Mouse (Mus musculus): ENCODE data around the gene Tmem9.

Tmem9 gene

DNA sequence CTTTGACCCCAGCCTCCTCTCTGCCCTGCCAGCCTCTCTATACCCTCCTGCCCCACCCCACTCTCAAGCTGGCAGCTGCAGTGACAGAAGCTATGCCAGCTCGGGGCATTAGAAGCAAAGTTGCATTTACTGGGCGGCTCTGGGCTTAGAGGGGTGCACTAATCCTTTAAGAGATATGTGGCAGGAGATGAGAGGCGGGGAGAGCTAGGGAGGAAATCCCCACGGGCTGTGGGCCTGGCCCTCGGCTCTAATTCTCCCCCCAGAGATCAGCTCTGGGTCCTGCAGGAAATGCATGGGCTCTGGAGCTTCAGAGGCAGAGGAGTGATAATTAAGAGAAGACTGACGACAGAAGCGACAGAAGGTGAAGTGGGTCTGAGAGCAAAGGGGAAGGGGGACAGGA lies 25.0 kb downstream of the Tmem9 start:
- DNase-seq, result no peak

DNA sequence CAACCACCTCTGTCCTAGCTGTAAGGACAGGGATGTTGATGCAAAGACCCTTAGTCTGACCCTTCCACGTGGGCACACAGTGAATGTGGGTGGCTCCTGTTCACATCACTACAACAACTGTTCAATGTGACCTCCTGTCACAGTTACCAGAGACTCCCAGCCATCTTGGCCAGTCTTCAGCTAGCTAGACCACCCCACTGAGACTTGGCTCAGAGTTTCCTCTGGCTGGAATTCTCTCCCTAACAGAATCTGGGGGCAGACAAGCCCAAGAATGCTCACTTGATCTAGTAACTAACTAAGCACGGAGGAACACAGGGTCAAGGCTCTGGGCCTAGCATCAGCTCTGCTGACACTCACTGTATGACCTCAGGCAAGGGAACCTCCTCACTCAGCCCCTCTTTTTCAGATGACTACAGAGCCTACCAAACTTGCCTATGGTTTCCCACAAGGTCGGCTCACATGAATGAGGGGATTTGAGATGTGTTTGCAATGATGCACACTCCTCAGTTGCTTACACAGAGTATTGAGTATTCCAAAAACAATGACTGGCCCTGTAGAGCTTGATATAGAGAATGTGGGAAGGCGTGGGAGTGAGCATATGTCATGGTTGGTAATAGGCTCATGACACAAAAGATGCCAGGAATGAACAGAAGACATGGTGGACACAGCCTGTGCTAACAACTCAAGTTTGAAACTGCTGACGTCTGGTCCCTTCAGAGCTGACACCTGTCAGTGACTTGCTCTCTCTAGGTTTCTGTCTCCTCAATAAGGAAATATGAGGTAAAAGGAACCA lies 31.0 kb downstream of the Tmem9 start:
- DNase-seq, result no peak

DNA sequence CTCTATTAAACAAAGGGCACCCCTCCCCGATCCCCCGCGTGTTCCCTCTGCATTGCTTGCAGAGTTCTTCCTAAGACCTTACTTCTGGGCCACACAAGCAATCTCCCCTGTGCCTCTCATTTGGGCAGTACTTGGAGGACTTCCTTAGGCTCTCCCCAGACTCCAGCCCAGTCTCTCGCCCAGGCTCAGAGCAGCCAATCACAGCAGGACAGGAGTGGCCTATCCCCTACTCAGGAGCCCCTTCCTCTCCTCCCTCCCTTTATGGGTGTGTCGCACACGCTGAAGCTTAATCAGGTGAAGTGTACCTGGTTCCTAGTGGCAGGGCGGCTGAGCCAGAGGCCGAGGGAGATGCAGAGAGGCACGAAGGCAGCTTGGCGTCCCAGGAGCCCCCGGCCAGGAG lies 32.5 kb downstream of the Tmem9 start:
- DNase-seq, result no peak

DNA sequence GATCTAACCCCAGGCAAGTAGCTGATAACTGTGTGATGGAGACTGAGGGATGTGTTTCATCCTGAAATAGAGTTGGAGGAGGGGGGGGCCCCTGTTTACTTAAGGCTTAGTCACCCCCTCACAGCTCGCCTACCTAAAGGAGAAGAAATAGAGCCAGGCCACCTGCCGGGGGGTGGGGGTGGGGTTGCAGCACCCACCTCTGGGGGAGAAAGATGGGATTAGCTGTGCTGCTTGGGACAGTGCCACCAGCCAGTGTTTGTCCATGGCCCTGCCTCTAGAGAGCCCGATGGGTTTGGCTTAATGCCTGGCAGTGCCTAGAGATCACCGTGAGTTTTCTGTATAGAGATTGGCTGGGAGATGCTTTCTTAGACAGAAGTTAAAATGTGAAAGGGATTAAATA lies 32.9 kb downstream of the Tmem9 start:
- DNase-seq, result no peak

DNA sequence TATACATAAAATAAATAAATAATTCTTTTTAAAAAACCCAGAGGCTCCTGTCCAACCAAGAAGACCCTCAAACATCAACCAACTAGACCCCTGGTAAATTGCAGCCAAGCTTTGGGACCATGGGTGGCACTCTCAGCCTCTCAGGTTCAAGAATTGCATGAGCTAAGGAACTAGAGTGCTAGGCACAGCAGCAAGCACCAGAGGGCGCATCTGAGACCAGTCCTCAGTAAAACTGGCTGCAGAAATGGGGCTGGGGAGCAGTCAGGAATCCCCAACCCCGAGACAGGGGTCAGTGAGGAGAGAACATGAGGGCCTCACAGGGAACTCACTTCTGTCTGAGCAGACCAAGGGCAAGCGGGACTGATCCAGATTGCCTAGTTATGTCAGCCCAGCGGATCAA lies 37.8 kb downstream of the Tmem9 start:
- peak; percentile 46 for DNase-seq

DNA sequence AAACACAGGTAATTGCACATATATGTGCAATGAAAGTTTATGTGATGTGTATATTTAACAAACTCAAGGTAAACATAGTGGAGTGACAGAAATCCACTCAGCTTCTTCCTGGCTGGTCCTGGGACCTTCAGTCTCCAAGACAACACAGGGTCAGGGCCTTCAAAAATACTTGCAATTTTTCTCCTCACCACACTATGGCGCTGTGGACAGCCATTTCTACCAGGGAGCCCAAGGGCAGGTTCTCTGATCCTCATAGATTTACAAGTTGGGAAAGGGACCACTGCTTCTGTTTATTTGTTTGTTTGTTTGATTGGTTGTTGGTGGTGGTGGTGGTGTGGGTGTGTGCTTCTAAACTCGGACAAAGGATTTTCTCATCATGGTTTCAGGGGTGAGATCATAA lies 39.5 kb downstream of the Tmem9 start:
- peak; percentile 15 for DNase-seq

DNA sequence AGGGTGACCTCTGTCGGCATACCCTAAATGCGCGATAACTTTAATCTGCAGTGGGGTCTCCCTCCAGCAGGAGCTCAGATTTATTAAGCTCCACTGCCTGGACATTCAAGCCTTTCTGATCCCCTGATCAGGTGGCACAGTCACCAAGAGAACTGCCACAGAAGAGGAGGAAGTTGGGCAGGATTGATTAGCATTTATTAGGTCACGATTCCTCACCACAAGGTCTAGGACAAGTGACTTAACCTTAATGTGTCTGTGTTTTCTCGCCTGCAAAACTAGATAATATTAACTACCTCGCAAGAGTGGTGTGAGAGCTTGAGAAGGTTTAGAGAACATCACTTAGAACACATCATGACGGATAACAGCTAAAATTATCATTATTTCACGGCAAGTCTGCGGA lies 39.9 kb downstream of the Tmem9 start:
- DNase-seq, result no peak

DNA sequence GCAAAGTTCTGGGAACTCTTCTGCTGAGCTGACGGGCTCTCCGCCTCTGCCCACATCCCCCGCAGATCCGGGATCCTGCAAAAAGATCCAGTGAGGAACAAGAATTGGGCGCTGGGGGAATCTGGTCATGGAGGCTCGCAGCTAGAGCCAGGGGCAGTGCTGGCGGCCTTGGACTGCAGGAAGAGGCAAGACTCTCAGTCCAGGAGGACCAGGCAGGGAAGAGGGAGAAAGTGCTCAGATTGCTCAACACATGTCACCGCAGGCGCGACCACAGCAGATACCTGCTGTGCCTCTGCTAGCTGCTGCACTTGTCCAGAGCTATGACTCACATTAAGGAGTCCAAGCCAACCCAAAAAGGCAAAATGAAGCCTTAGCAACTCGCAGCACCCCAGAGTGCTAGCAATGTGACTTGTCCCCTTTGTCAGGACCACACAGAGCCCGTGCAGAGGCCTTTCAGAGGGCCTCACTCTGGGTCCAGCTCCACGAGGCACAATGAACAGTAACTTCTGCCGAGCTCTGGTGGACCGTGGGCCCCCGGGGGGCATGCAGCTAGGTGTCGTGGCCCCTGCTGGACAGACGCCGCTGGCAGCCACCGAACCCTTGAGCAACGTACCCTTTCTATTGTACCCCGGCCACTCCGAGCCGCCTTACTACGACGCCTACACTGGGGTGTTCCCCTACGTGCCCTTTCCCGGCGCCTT lies 42.5 kb downstream of the Tmem9 start, which contains the start of gene Ascl5:
Gene Ascl5 (plus strand): TSS at position 493 of the 701 bp plus-strand sequence.
- no peak for DNase-seq

DNA sequence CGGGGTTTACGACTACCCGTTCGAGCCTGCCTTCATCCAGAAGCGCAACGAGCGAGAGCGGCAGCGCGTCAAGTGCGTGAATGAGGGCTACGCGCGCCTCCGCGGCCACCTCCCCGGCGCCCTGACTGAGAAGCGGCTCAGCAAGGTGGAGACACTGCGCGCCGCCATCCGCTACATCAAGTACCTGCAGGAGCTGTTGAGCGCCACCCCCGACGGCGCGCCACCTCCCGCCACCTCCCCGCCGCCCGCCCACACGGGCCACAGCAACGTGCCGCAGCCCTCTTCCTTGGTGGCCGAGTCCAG lies 43.0 kb downstream of the Tmem9 start:
- DNase-seq, result no peak

DNA sequence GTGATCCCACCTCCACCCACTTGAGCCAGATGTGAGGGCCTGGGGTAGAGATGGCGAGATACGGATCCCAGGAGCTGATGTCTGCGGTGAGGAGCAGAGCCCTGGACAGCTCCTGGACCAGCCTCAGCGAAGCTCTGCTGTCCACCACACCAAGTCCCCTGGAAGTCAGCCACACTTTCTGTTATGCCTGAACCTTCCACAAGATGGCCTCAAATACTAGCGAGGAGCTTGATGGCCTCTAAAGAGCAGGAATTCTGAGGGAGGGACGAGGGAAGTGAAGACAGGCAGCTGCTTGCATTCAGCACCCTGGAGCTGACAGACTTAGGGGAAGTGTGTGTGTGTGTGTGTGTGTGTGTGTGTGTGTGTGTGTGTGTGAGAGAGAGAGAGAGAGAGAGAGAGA lies 43.5 kb downstream of the Tmem9 start:
- DNase-seq, result peak; percentile 85

DNA sequence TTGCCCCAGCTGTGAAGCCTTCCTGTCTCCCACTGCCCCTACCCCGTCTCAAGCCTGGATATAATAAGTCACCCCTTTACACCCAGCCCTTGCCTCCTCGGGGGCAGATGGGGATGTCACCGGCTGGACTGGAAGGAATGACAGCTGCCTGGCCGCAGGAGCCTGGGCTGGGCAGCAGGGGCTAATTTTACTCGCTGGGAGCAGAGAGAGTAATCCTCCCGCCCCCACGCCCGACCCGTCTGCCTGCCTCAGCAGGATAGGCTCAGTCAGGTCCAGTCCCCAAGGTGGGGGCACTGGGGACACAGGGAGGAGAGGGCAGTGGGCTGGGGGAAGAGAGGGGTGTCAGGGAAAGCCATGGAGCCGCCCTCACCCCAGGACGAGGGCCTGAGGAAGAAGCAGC lies 44.6 kb downstream of the Tmem9 start, which contains the start of gene Cacna1s:
Gene Cacna1s (plus strand): TSS at position 204 of the 400 bp plus-strand sequence.
- DNase-seq, result no peak

DNA sequence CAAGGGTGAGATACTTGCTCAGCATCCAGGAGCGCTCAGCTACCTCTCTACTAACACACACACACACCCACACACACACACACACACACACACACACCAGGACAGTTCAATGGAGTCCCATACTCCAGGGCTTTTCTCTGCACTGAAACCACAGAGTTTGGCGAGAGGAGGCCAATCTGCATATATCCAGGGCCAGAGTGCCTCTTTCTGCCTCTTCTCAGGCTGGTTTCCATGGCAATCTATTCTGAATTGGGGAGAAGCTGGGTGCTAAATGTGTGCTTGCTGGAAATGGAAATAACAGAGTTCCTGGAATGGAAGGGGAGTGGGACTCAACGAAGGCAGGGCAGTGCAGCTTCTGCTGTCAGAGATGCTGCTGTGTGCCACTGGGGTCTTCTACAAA lies 47.8 kb downstream of the Tmem9 start:
- DNase-seq, result no peak

DNA sequence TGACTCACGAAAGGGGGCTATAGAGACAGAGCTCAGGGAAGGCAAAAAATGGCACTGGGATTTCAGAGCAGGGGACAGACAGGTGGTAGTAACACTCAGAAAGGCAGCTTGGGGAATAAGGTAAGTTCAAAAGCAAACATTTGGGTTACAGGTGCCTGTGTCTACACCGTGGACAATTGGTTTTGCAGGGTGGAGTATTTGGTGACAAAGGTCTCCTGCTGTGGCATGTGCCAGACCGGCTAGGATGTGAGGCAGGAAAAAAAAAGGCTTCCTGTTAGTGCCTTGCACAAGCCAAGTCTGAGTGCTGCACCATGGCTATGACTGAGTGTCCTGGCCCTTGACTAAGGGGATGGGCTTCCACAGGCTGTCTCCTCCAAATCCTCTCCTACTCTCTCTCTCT lies 50.6 kb downstream of the Tmem9 start:
- DNase-seq, result no peak

DNA sequence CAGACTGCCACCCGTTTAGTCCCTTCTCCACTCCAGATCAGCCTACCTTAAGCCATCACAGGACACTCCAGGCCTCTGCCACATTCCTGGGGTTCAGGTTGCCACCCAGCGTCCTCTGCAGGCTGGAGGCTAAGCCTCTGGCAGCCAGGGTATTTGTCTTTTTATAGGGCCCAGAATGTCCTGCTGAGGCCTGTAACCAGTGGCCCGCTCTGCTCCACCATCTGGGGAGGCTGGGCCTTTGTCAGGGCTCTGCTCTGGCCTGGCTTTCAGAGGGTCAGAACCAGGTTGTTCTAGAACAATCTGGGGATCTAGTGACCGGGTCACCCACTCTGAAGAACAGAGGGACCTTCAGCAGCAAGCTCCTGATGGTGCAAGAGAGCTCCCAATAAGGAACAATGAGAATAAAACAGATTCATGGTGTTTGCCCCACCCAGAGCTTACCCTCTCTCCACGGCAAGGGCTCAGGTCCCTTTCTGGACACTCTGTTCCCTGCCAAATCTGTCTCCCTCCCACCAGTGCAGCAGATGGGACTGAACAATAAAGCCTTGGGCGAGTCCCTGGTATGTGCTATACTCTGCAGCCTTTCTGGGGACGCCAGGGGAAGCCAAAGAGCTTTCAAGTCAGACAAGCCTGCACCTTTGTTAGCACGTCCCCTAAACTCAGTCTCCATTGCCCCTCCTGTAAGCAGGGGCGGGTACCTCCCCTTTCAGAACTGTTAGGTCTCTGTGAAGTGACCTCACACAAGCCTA lies 53.3 kb downstream of the Tmem9 start:
- DNase-seq, result peak; percentile 65

DNA sequence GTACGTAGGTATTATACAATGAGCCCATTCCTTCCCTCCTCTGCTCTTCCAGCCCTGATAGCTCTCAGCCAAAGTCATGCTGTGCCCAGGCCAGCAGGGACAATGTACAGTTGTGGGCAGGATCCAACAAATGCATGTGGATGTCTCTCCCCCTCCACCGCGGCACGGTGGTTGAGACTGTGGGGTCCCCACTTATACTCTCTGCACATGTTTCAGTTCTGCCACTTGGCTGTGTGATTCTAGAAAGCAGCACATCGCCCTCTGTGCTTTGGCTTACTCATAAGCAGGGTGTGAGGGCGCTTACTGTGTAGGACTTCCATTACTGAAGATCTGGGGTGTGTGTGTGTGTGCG lies 53.8 kb downstream of the Tmem9 start:
- no peak for DNase-seq

DNA sequence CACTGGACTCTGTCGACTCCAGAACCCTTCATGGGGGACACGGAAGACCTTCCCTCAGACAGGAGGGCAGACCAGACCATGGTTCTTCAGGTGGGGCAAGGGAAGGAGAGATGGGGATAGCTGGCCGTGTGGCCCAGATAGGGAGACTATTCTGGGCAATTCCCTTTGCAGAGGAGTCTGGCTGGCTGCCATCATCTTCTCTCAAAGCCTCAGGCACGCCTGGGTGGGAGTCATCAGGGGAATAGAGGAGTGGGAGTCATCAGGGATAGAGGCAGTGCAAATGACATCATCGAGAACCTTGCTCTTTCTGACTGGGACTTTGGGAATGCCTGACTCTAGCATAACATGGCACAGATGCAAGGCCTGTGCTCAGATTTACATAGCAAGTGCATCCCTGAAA lies 56.0 kb downstream of the Tmem9 start:
- DNase-seq, result no peak

DNA sequence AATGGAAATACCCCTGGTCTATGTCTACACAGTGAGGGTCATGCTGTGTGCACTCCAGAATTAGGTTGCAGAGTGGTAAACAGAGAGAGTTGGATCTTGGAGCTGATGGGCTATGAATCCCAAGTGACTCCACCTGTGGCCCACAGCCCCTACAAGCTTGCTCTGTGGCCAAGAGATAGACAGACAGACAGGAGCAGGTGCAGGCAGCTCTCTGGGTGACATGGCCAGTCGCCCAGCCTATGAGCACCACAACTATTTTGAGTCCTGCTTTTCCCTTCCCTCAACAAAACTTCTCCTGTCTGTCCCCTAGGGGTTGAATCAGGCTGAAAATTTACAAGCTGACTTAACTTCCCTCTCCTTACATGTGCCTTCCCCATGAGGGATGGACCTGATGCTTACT lies 58.7 kb downstream of the Tmem9 start:
- DNase-seq, result no peak

DNA sequence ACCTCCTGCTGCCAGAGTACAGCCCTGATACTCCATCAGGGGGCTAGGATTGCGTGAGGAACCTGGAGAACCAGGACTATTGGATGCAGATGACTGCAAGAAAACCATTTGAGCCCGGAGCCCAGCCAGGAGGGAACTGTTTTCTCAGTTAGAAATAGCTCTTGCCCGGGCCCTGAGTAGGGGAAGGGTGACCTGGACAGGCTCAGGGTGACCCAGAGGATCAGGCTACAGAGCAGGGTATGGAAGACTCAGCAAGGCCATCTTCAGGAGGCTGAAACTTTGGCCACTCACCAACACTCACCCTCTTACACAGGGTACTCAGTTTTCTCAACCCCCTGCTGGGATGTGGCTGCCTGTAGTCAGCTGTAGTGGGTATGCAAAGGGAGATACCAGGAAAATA lies 59.6 kb downstream of the Tmem9 start:
- DNase-seq, result no peak

DNA sequence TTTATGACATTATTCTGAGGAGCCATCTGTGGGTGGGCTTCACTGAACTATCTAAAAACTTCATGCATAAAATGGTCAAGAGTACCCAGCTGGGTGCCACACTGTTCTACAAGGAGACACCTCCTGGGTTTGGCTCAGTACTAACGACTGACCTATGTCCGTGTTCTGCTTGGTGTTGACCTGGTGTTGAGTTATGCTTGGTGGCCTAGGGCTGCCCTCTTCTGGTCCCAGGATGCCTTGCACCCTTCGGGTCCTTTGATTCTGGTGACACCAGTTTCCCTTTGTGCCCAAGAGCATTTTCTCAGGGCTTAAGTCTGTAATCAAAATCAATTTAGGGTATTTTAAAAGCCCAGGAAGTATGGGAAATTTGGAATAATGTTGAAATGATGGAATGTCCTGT lies 68.1 kb downstream of the Tmem9 start:
- peak; percentile 71 for DNase-seq

DNA sequence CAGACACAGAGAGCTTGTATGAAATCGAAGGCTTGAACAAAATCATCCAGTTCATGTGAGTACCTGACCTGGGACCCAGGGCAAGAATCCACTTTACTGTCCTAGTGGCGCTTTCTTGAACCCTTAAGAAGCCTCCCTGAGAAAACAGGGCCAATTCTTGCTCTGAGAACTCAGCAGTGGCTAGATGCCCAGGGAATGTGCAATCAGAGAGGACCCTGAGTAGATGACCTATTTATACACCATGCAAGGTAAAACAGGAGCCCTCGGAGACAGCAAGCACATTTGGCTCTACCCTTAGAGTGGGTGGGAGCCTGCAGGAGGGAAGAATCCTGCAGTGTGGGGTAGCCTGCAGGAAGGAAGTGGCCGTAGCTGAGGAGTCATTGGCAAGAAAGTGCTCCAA lies 69.7 kb downstream of the Tmem9 start:
- DNase-seq, result no peak

DNA sequence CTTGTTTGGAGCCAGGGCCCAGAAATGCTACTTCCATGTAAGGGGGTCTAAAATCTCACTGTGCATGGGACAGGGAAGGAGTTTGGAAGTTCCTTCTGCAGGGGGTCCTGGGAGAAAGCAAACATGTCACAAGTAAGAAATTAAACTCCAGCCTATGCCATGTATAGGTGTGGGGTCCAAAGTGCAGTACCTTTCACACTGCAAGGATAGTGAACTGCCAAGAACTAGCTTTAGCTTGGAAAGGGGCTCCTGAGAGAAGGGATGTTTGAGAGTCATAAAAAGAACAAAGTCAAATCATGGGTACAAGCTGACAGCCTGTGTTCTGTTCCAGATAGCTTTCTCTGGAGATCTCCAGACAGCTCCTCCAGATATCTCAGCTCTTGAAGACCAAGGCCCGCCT lies 73.2 kb downstream of the Tmem9 start:
- DNase-seq, result no peak
